Mouse (Mus musculus): ENCODE results near the gene Mxd4.

The Mxd4 gene

GRCm38 (mm10) chr5:34187601-34188316 is at the start of gene Mxd4:
Gene Mxd4 (minus strand): TSS chr5:34187720.
- DNase-seq (ENCODE audit: low read depth, low spot score), result peak; percentile 99
- no peaks in the 10 kb centered on the region; the same call in 1 of the 2 replicates for H3K36me3 ChIP-seq (ENCODE audit: control insufficient read depth, insufficient read depth, low read length, poor library complexity, severe bottlenecking)
- no peaks in the 10 kb centered on the region for H3K27me3 ChIP-seq (ENCODE audit: control insufficient read depth, insufficient read depth, low read length, poor library complexity, severe bottlenecking)

GRCm38 (mm10) chr5:34235898-34236420 is 48.4 kb upstream of the Mxd4 start:
- no peaks in the 10 kb centered on the region for H3K27me3 ChIP-seq (ENCODE audit: control insufficient read depth, insufficient read depth, low read length, poor library complexity, severe bottlenecking)
- no peaks in the 10 kb centered on the region for H3K36me3 ChIP-seq (ENCODE audit: control insufficient read depth, insufficient read depth, low read length, poor library complexity, severe bottlenecking)
- peak; percentile 82 for DNase-seq (ENCODE audit: low read depth, low spot score)

GRCm38 (mm10) chr5:34235056-34235455 is 47.5 kb upstream of the Mxd4 start:
- H3K27me3 ChIP-seq (ENCODE audit: control insufficient read depth, insufficient read depth, low read length, poor library complexity, severe bottlenecking), result no peaks in the 10 kb centered on the region
- no peaks in the 10 kb centered on the region for H3K36me3 ChIP-seq (ENCODE audit: control insufficient read depth, insufficient read depth, low read length, poor library complexity, severe bottlenecking)
- DNase-seq (ENCODE audit: low read depth, low spot score), result no peak

DNA sequence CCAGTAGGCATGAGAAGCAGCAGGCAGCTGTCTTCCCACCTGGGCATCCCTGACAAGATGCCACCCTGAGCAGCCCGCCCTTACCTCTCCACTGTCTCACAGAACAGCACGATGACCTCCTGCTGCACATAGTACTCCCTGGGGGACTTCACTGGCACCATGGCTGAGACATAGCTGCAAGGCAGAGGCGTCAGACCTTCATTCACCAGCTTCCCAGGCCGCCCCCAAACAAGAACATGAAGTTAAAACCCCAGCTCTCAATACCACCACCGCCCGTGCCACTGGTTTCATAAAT is 45.6 kb upstream of the Mxd4 start:
- no peak for DNase-seq (ENCODE audit: low read depth, low spot score)
- H3K27me3 ChIP-seq (ENCODE audit: control insufficient read depth, insufficient read depth, low read length, poor library complexity, severe bottlenecking), result no peaks in the 10 kb centered on the region
- H3K36me3 ChIP-seq (ENCODE audit: control insufficient read depth, insufficient read depth, low read length, poor library complexity, severe bottlenecking), result no peaks in the 10 kb centered on the region

GRCm38 (mm10) chr5:34232481-34233220 is 45.1 kb upstream of the Mxd4 start:
- peak; percentile 63 for DNase-seq (ENCODE audit: low read depth, low spot score)
- no peaks in the 10 kb centered on the region for H3K36me3 ChIP-seq (ENCODE audit: control insufficient read depth, insufficient read depth, low read length, poor library complexity, severe bottlenecking)
- H3K27me3 ChIP-seq (ENCODE audit: control insufficient read depth, insufficient read depth, low read length, poor library complexity, severe bottlenecking), result no peaks in the 10 kb centered on the region

DNA sequence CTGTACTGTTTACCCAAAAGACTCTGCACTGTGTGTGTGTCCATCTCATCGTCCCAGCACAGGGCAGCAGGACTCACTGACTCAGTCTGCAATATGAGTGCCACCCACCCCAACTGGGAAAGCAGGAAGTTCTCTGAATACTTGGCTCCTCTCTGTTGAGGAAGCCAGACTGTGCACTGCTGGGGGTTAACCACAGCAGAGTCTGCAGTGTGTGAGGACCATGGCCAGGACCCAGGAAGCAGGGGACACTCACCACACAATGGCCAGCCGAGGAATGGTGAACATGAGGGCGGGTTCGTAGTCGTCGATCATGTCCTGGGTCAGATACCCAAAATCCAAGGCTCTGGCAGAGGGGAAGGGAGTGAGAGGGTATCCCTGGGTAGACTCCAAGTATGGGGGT is 44.4 kb upstream of the Mxd4 start:
- no peaks in the 10 kb centered on the region for H3K36me3 ChIP-seq (ENCODE audit: control insufficient read depth, insufficient read depth, low read length, poor library complexity, severe bottlenecking)
- DNase-seq (ENCODE audit: low read depth, low spot score), result no peak
- no peaks in the 10 kb centered on the region for H3K27me3 ChIP-seq (ENCODE audit: control insufficient read depth, insufficient read depth, low read length, poor library complexity, severe bottlenecking)

- no peaks in the 10 kb centered on the region for H3K36me3 ChIP-seq (ENCODE audit: control insufficient read depth, insufficient read depth, low read length, poor library complexity, severe bottlenecking)
- DNase-seq (ENCODE audit: low read depth, low spot score), result peak; percentile 31
- H3K27me3 ChIP-seq (ENCODE audit: control insufficient read depth, insufficient read depth, low read length, poor library complexity, severe bottlenecking), result no peaks in the 10 kb centered on the region
These were observed 43.3 kb upstream of the Mxd4 start for GRCm38 (mm10) chr5:34230599-34231485.

GRCm38 (mm10) chr5:34229503-34229902 is 42.0 kb upstream of the Mxd4 start:
- H3K36me3 ChIP-seq (ENCODE audit: control insufficient read depth, insufficient read depth, low read length, poor library complexity, severe bottlenecking), result no peaks in the 10 kb centered on the region
- no peaks in the 10 kb centered on the region for H3K27me3 ChIP-seq (ENCODE audit: control insufficient read depth, insufficient read depth, low read length, poor library complexity, severe bottlenecking)
- no peak for DNase-seq (ENCODE audit: low read depth, low spot score)

GRCm38 (mm10) chr5:34225516-34225915 is 38.0 kb upstream of the Mxd4 start:
- Histone ChIP-seq H3K36me3 (ENCODE audit: control insufficient read depth, insufficient read depth, low read length, poor library complexity, severe bottlenecking) (no peaks in the 10 kb centered on the region), H3K27me3 (ENCODE audit: control insufficient read depth, insufficient read depth, low read length, poor library complexity, severe bottlenecking) (no peaks in the 10 kb centered on the region; the same call in 1 of the 2 replicates)
- DNase-seq (ENCODE audit: low read depth, low spot score), result no peak

DNA sequence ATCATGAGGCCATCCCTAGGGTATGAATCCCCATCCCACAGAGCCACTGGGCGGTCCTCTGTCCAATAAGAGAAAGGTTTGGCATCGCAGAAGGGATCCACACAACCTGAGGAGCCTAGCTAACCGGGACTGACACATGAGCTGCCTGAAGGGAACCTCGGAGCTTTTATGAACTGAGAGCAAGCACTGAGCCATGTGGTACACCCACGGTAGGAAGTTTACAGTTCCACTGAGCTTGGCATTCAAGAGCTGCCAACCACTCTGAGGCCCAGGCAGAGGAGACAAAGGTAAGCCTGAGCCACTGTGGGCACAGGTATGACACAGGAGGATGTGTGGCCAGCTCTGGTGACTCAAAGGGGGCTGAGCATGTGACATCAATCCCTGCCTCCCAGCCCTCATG is 37.0 kb upstream of the Mxd4 start:
- no peak for DNase-seq (ENCODE audit: low read depth, low spot score)
- no peaks in the 10 kb centered on the region; the same call in 1 of the 2 replicates for H3K27me3 ChIP-seq (ENCODE audit: control insufficient read depth, insufficient read depth, low read length, poor library complexity, severe bottlenecking)

DNA sequence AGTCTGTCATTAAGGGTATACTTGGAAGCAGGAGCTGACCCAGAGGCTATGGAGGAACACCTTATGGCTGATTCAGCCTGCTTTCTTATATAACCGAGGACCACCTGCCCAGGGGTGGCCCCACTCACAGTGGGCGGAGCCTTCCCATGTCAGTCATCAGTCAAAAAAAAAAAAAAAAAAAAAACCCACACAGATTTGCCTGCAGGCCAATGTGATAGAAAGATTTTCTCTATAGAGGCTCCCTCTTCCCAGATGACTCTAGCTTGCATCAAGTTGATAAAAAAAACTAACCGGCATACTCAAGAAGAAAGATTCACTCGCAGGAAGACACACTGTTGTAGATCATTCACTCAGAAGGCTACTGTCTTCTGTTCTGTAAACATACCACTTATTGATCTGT is 32.5 kb upstream of the Mxd4 start:
- Histone ChIP-seq H3K27me3 (ENCODE audit: control insufficient read depth, insufficient read depth, low read length, poor library complexity, severe bottlenecking) (no peaks in the 10 kb centered on the region; the same call in 1 of the 2 replicates), H3K36me3 (ENCODE audit: control insufficient read depth, insufficient read depth, low read length, poor library complexity, severe bottlenecking) (no peaks in the 10 kb centered on the region)
- DNase-seq (ENCODE audit: low read depth, low spot score), result no peak

More for the DNA sequence above, 37.0 kb upstream of the Mxd4 start:
- H3K36me3 ChIP-seq (ENCODE audit: control insufficient read depth, insufficient read depth, low read length, poor library complexity, severe bottlenecking), result no peaks in the 10 kb centered on the region

GRCm38 (mm10) chr5:34218672-34219071 is 31.2 kb upstream of the Mxd4 start:
- no peaks in the 10 kb centered on the region; the same call in 1 of the 2 replicates for H3K27me3 ChIP-seq (ENCODE audit: control insufficient read depth, insufficient read depth, low read length, poor library complexity, severe bottlenecking)
- no peaks in the 10 kb centered on the region for H3K36me3 ChIP-seq (ENCODE audit: control insufficient read depth, insufficient read depth, low read length, poor library complexity, severe bottlenecking)
- DNase-seq (ENCODE audit: low read depth, low spot score), result no peak

DNA sequence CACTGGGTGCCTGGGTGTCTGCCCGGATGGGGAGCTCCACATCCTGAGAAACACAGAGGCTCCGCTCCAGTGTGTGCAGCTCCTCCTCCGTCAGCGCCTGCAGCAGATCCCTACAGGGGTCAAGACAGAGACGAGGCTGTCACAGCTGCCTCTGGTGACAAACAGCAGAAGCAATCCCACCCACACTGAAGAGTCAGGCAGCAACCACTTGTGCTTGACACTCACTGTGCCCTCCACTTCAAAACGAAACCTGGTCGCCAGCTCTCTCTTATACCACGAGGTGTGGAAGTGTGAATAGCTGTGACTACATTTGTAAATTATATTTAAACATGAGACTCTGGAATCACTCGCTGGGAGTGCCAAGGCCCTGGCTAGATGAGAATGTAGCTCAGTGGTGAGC is 30.2 kb upstream of the Mxd4 start:
- no peaks in the 10 kb centered on the region; the same call in 1 of the 2 replicates for H3K27me3 ChIP-seq (ENCODE audit: control insufficient read depth, insufficient read depth, low read length, poor library complexity, severe bottlenecking)
- H3K36me3 ChIP-seq (ENCODE audit: control insufficient read depth, insufficient read depth, low read length, poor library complexity, severe bottlenecking), result no peaks in the 10 kb centered on the region
- no peak for DNase-seq (ENCODE audit: low read depth, low spot score)

GRCm38 (mm10) chr5:34216025-34216424 is 28.5 kb upstream of the Mxd4 start:
- Histone ChIP-seq H3K36me3 (ENCODE audit: control insufficient read depth, insufficient read depth, low read length, poor library complexity, severe bottlenecking) (no peaks in the 10 kb centered on the region), H3K27me3 (ENCODE audit: control insufficient read depth, insufficient read depth, low read length, poor library complexity, severe bottlenecking) (no peaks in the 10 kb centered on the region)
- DNase-seq (ENCODE audit: low read depth, low spot score), result no peak
